Mouse (Mus musculus): ENCODE results near the gene Fuca1. TPM values are rescaled to one million over a fixed set of nuclear protein-coding genes. Genes with fewer than 3 reads are reported as not detected.
"Not testable (repeated sequence)": the region's sequence is repeated elsewhere in the genome, so short reads cannot be mapped to it uniquely, and the experiment has no call there.

Fuca1 gene
- total RNA-seq, 4 experiments from 2014 or later: 83.5 to 119 (median 106) TPM

DNA sequence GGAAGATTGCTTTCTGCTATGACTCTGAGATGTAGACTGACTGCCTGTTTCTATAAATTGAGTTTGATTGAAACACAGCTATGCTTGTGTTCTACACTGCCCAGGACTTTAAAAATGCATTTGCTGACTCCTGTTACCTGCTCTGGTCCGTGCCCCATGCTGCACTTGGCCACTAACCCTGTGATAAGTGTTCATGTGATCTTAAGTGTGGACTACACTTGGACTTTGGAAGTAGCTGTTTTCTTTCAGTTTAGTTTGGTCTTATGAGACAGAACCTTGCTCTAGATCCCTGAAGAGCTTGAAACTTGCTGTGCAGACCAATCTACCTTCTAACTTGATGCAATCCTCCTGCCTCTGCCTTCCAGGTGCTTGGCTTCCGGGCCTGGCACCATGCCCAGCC is 3.9 kb downstream of the Fuca1 start:
- DNase-seq: no peak

DNA sequence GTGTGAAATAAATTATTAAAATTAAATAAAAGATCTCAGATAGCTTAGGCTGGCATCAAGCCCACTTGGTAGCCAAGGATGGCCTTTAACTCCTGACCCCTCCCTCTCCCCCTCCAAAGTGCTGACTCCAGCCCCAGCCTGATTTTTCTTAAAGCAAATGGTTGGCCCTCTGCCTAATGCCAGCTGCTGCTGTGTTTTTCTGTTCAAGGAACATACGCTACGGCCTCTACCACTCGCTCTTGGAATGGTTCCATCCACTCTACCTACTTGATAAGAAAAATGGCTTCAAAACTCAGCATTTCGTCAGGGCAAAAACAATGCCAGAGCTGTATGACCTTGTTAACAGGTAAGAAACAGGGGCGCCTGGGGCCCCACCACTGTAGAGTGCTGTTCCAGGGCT is 4.8 kb downstream of the Fuca1 start:
- DNase-seq: no peak

DNA sequence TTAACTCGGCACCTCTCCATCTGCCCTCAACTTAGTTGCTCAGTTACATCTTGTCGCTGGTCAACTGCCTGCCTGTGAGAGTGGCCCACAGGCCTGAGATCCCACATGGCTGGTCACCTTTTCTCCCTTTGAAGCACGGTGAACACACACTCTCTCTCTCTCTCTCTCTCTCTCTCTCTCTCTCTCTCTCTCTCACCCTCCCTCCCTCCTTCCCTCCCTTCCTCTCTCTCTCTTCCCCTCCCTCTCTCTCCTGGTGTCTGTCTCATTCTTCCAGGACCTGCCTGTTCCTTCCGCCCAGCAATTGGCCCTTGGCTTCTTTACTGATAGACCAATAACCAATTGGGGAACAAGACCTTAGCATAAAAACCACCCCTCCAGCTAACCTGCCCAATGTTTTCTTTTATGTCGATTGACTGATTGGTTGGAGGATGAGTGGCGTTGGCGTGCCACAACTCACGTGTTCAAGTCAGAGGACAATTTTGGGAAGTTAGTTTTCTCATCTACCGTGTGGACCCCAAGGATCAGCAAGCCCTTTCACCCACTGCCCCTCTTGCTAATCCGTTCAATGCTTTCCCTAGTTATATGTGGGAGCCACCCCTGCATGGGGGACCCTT is 5.8 kb downstream of the Fuca1 start:
- no peak for DNase-seq

DNA sequence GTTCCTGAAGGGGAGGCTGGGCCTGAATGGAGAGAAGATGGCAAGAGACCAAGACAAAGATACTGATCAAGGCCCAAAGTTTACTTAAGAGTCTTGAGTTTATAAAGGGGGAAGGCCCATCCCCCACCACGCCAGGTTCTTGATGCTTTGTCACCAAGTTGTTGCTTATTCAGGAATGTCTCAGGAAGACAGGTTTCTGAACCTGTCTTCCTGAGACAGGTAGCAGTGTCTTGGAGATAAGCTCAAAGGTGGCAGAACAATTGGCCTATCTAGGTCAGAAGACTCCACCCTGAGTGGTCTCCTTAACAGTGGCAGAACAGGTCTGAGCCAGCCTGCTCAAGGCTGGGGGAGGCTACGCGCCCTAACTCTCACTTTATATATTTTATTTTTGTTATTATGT is 6.3 kb downstream of the Fuca1 start:
- DNase-seq: no peak

DNA sequence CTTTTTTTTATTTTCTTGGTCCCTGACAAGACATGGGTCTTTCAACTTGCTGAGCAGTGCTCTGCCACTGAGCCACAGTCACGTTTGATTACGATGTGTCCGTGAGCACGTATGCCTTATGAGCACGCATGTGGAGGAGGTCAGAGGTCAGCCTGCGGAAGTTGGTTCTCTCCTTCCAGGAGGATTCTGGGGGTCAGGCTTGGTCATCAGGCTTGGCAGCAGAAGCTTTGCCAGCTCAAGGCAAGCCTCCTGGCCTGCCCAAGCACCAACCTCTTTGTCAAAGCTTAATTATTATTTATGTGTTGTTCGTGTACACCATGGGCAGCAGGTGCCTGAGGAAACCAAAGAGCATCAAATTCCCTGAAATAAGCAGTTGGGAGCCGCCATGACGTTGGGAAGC is 7.8 kb downstream of the Fuca1 start:
- no peak for DNase-seq

DNA sequence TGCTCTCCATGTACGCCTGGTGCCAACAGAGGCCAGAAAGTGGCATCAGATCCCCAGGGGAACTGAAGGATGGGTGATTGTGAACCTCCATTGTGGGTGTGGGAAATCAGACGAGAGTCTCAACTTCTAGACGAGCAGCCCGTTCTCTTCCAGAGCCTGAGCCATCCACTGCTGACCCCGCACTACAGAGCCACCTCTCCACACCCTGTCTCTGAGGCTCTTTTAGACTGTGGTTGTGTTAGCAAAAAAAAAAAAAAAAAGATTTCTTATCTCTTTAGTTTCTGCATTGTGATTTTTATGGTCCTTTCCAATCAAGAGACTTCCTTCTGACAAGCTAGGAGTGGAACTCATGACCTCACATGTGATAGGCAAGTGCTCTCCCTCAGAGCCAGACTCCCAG is 8.9 kb downstream of the Fuca1 start:
- no peak for DNase-seq

DNA sequence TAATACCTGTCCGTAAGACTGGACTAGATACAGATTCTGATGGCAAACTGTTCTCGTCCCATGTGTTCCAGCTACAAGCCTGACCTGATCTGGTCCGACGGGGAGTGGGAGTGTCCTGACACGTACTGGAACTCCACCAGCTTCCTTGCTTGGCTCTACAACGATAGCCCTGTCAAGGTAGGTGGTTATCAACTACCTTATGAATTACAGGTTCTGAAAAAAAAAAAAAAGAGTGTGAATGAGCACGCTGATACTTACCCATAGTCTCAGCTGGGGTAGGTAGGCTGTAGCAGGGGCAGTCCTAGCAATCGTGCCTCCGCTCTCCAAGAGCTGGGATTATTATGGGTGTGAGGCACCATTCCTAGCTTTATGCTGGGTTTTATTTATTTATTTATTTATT is 9.3 kb downstream of the Fuca1 start:
- no peak for DNase-seq

DNA sequence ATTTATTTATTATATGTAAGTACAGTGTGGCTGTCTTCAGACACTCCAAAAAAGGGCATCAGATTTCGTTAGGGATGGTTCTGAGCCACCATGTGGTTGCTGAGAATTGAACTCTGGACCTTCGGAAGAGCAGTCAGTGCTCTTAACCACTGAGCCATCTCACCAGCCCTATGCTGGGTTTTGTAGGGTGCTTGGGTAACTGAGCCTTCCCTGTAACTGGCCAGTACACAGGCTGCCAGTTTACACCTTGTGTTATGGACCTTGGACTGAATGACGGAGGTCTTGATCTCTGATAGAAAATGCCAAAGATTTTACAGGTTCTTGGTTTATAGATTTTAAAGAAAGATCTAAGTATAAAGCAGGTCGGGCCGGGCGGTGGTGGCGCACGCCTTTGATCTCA is 9.7 kb downstream of the Fuca1 start:
- no peak for DNase-seq

DNA sequence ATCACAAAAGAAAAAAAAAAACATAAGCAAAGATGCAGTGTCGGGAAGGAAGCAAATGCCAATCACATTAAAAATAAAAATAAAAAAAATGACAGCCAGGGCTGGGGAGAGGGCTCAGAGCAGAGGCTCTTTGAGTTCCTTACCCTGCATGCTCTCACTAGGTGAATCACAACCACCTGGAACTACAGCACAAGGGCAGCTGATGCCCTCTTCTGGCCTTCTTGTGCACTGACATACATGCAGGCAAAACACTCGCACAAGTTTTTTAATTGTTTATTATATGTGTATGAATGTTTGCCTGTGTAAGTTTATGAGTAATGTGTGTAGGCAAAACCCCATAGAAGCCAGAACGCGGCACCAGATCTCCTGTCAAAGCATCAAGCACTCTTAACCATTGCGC is 11.3 kb downstream of the Fuca1 start:
- no peak for DNase-seq

DNA sequence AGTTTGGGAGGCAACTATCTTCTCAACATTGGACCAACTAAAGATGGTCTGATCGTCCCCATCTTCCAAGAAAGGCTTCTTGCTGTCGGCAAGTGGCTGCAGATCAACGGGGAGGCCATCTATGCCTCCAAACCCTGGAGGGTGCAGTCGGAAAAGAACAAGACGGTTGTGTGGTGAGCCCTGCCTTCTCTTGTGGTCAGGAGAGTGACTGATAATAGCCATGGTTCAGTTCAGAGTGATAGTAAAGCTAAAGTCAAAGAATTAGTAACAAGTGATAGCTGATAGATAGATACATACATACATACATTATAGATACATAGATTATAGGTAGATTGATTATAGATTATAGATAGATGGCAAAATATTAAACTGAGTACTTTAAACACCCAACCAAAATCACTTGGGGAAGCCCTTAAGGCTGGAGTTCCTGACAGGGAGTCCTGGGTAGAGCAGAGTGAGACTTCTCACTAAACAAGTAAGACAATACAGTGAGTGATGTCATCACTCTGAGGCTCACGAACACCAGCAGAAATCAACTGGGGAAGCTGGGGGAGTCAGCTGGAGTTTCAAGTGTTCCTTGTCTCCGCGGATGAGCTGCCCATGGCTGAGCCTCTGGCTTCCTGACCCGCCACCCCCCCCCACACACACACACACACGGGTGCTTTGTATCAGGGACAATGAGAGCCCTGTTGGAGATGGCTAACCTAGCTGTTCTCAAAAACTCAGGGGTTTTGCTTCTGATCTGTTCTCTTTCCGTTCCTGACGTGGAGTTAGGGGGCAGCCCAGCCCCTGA is 14.4 kb downstream of the Fuca1 start:
- no peak for DNase-seq

DNA sequence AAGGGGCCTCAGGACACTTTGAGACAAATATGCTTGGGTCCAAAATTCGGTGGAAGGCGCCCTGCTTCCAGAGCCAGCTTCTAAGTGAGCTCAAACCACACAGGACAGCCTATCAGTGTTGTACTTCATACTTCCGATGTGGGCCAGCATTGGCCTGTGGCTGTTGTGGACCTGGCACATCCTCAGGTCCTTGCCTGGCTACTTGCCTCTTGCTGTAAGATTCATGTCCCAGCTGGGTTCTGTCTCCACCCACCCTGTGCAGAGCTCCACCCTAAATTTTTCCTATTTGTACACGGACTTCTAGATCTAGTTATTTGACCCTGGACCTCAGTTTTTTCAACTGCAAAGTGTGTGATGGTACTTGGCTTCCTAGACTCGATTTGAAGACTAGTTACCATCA is 15.0 kb downstream of the Fuca1 start:
- no peak for DNase-seq

DNA sequence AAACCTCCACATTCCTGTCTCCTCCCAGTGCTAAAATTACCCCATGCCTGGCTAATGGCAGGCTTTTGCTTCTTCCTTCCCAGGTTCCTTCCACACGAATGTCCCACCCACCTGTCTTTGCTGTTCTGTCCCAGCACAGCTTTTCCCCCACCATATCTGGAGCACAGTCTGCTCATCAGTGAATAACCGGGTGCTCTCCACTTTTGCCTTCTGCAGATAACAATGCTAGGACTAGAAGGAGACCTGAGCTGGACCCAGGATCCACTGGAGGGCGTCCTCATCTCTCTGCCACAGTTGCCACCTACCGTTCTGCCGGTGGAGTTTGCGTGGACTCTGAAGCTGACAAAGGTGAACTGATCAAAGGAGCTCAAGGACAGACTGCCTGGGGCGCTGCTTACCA is 18.3 kb downstream of the Fuca1 start:
- DNase-seq: no peak

DNA sequence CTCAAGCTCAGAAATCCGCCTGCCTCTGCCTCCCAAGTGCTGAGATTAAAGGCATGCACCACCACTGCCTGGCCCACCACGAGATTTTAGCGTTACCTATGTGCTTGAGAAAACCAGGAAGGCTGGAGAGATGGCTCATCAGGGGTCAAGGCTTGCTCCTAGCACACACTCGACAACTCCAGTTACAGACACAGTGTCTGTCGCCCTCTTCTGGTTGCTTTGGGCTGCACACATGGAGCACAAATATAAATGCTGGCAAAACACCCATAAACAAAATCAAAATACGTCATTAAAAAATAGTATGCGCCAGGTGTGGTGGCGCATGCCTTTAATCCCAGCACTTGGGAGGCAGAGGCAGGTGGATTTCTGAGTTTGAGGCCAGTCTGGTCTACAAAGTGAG is 20.5 kb downstream of the Fuca1 start:
- not testable (repeated sequence) for DNase-seq

DNA sequence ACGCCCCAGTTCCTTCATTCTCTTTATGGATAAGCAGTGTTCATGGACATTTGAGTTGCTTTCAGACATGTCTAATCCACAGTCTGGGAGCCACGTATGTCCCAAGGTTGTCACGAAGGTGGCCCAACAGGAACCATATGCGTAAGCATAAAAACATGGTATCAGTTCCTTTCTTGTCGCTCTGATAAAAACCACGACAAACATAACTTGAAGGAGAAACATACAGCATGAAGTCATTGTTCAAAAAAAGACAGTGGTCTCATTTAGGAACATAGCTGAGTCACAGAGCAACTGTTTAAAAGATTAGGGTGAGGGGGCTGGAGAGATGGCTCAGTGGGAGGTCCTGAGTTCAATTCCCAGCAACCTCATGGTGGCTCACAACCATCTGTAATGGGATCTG is 21.7 kb downstream of the Fuca1 start:
- DNase-seq: no peak

DNA sequence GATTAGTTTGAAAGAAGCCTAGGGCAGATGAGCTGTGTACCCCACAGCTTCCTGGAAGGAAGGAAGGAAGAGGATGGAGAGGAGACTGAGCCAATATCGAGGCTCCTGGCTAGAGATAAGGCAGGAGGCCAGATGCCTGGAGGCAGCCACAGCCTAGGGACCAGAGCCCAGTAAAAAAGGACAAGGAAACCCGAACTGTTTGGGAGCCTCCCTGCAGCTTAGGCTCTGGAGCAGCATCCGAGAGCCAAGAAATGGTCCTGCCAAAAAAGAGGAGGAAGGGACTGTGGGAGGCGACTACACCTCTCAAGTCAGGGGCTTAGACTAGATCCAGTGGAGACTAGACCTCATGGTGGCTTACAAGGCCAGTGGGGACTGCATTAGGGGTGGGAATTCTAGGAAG is 22.9 kb downstream of the Fuca1 start:
- no peak for DNase-seq

DNA sequence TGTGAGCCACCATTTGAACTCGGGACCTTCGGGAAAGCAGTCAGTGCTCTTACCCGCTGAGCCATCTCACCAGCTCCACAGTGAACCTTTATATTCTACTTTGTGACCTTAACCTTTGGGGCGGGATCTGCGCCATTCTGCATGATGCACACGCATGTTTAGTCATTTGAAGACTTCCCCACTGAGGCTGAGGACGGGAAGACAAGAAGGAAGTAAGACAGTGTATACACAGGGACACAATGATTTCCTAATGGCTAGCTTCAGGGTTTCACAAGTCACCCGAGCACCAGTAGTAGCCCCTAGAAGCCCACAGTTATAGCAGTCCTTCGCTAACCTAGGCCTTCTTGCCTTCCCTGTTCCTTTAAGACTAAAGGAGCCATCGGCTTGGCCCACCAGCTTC is 25.2 kb downstream of the Fuca1 start:
- DNase-seq: no peak

DNA sequence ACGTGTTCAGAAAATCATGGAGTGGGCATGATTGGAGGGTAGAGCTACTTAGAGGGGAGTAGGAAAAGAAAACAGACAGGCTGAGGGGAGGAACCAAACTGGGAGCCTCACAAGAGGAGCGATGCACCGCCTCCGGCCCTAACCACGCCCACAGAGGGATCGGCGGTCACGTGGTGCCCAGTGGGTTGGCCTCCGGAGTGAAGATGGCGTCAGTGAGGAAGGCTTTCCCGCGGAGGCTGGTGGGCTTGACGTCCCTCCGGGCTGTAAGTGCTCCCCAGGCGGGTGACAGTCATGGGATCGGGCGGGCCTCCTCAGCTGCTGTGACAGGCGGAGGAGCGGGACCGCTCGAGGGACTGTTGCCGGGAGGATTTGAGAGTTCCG is 25.7 kb downstream of the Fuca1 start, which contains the start of gene Hmgcl:
TSS of gene Hmgcl (plus strand) at position 171 of the 381 bp plus-strand sequence.
- DNase-seq: peak; percentile 93

DNA sequence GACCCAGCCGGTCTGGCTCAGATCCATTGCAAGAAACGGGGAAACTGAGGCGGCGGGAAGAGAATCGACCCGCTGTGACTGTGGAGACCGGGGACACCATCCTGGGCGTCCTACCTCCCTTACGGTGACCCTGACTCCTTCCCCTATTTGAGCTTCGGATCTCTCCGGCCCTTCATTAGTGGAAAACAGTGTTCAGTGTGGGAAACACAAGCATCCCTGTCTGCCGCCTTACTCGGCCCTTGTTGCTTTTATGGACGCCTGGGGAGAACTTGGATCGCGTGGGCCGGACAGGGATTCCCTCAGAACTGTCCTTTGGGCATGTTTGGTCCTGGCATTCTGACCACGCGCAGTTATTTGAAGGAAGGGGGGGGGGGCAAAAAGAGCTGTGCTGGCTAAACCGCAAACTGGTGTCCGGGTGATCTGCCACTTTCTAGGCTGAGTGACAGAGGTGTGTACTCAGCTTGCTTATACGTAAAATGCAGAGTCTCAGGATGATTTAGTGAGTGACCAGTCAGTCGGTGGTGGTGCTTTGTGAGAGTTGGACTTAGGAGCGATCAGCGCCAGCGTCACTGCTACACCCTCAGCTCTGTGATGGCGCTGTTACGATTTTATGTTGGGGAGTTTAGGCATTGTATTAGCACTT is 26.2 kb downstream of the Fuca1 start:
- DNase-seq: no peak

DNA sequence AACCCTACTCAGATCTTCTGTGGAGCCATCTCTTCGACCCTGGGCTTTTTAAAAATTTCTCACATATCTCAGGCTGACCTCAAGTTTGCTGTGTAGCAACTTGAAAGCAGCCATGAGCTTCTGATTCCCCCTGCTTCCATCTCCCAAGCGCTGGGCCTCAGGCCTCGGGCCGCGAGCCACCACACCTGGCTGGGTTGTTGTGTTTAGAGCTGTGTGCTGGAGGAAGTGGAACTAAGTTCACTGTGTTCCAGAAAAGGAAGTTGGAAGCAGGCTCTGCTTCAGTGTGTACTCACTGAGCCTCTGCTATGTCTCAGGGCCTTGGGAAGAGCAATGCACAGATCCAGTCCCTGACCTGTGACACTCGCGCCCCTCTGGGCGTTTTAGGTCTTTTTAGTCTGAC is 27.6 kb downstream of the Fuca1 start:
- no peak for DNase-seq

DNA sequence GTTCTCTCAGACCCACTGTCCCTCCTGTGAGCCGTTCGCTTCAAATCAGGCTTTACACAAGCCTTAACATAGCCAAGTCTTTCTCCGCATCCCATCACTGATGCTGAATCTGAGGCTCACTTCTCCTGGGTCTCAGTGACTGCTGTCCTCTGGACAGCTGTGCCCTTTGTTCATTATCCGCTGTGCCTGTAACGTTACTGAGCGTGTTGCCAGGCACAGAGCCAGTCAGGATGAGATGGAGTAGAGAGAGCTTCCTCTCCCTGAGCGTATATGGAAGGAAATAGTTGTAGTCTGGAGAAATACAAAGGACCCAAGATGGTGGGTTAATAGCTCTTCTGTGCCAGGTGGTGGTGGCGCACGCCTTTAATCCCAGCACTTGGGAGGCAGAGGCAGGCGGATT is 28.9 kb downstream of the Fuca1 start:
- no peak for DNase-seq

DNA sequence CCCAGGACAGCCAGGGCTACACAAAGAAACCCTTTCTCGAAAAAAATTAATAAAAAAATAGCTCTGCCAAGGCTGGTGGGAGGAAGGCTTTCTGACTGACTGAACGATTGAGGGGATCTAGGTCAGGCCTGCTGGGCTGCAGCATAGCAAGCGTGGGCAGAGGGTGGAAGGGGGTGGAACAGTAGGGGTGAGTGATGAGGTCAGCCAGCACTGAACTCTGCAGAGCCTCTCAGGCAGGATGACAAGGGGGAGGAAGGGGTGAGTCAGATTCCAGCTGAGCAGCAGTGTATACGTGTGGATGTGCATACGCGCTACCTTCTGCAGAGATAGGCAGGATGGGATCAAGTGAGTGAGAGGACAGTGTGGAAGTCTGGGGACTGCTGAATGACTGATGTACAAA is 29.4 kb downstream of the Fuca1 start:
- no peak for DNase-seq

DNA sequence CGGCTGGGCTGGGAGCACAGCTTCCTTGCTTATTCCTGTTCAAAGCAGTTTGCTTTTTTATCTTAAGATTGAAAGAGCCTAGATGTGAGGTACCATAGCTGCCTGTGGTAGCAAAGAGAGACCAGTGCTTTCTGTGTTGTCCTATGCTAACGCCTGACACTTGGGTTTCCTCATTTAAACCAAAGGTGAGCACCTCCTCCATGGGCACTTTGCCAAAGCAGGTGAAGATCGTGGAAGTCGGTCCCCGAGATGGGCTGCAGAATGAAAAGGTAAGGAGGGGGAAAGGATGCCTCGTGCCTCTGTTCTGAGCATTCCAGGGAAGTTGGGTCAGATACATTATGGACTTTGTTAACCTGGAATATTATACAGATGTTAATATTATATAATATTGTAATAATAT is 29.8 kb downstream of the Fuca1 start:
- DNase-seq: no peak

DNA sequence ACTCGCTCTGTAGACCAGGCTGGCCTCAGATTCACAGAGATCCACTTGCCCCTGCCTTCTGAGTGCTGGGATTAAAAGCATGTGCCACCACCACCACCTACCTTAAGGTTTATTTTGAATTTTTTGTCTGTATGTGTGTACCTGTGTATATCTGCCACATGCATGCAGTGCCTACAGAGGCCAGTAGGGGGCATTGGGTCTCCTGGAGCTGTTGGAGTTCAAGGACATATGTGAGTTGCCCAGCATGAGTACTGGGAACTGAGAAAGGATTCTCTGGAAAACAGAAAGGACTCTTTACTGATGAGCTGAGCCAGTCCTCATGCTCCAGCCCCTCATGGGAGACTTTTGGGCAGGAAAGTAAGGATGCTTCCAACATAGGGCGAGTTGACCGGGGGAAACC is 31.0 kb downstream of the Fuca1 start:
- DNase-seq: no peak

DNA sequence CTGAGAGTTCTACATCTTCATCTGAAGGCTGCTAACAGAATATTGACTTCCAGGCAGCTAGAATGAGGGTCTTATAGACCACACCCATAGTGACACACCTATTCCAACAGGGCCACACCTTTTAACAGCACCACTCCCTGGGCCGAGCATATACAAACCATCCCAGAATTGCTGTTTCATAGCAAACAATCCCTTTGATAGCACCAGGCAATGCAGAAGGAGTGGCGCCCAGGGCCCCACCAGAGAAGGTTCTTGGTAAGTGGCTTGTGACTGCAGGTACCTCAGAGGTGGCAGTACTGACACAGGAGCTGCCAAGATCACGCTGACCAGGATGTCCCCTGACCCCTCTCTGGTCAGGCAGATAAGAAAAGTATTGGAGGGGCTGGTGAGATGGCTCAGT is 32.6 kb downstream of the Fuca1 start:
- DNase-seq: no peak
